Mouse (Mus musculus): ENCODE measurements around the gene Tmem145.

Tmem145 gene

GRCm38 (mm10) chr7:25275555-25276298 is 30.2 kb upstream of the Tmem145 start:
- DNase-seq (ENCODE audit: low spot score in 2 of 2) = no peak

DNA sequence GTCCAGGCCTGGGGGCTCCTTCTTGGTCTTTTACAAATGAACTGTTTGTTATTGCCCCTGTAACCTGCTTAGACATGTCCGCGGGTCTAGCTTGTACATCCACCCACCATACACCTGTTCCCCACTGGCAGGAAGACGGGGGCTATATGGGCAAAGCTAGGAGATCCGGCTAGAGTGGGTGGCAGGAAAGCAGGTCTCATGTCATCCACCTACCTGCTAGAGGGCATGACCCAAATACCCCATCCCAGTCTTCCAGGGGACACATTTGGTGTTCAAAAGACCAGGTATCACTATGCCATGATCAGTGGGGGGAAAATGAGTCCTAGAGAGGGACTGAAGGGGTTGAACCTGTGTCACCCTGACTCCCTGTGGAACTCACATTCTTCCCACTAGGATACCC is 28.5 kb upstream of the Tmem145 start:
- no peak for DNase-seq (ENCODE audit: low spot score in 2 of 2)

DNA sequence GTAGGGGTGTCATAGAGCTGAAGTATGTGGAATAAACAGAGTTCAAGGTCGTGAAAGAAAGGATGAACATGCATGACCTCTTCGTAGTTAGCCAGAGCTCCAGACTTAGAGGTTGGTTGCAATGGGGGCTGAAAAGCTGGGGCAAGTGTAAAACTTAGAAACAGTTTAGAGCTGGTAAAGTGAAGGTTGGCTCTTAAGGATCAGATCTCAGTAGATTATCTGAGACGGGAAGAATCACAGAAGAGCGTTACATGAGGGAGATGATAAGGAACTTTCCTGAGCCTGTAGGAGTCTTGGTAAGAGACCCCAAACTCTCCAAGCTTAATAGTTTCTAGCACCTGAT is 27.9 kb upstream of the Tmem145 start:
- no peak for DNase-seq (ENCODE audit: low spot score in 2 of 2)

- DNase-seq (ENCODE audit: low spot score in 2 of 2) = peak; percentile 80 to 87
These were observed 27.4 kb upstream of the Tmem145 start for GRCm38 (mm10) chr7:25278341-25279075.

DNA sequence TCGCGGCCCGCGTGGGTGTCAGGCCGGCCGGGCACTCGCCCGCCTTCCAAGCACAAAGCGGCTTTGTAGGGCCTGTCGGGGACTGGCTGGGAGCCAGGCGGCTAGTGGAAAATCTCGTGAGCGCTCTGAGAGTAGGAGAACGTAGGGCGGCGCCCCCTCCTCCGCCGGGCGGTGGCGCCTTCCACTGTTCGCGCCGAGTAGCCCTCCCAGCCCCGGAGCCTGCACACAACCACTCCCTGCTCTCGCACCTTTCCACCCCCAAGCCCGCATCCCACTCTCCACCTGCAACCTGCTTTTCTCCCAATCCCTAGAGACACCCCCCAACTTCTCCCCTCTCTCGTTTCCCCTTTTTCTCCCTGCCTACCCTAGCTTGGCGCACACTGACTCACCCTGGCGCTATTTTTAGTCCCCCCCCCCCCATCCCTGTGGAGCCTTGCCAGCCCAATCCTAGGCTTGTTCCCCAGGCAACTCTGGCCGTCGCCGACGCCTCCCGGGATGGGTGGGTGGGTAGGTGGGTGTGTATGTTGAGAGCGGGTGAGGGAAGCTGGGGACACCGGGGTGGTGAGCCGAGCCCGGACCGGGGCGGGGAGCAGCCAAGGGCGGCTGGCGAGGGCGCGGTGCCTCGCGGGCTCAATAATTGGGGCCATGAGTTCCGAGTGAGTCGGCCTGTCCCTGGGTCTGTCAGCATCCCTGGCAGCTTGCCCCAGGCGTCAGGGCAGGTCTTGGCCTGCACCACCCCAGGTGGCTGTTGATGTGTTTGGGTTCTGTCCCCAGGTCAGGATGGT is 26.6 kb upstream of the Tmem145 start:
- peak; percentile 85 to 90 for DNase-seq (ENCODE audit: low spot score in 2 of 2)

- DNase-seq (ENCODE audit: low spot score in 2 of 2) = peak; percentile 35 to 65
These were observed 25.8 kb upstream of the Tmem145 start for GRCm38 (mm10) chr7:25279861-25280791.

DNA sequence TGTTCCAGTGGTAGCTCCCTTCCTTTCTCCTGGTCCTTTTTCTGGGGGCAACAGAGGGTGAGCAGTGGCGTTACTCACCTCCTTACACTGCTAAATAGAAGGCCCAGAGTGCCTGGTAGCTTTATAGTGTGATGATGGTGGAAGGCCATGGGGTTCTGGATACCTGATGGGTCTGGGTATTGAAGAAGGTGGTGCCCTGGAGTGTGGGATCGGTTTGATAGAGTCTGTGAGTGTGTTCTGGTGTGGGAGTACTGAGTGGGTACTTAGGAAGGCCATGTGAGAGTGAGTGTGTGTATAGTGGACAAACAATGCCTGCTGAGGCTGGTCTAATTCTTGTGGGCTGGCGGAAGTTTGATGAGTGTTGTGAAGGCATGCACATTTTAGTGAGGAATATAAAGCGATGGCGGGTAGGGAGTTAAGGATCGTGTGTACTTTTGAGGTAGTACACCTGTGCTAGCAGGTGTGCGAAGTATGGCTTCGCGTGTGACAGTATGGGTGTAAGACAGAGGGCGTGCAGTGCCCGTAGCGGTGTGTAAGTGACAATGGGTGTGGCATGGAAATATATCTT is 24.7 kb upstream of the Tmem145 start:
- no peak for DNase-seq (ENCODE audit: low spot score in 2 of 2)

GRCm38 (mm10) chr7:25281734-25282601 is 23.9 kb upstream of the Tmem145 start:
- DNase-seq (ENCODE audit: low spot score in 2 of 2) = peak; percentile 94 to 95

- no peak for DNase-seq (ENCODE audit: low spot score in 2 of 2)
These were observed 23.1 kb upstream of the Tmem145 start for GRCm38 (mm10) chr7:25282731-25283211.

GRCm38 (mm10) chr7:25283637-25284036 is 22.3 kb upstream of the Tmem145 start:
- no peak for DNase-seq (ENCODE audit: low spot score in 2 of 2)

DNA sequence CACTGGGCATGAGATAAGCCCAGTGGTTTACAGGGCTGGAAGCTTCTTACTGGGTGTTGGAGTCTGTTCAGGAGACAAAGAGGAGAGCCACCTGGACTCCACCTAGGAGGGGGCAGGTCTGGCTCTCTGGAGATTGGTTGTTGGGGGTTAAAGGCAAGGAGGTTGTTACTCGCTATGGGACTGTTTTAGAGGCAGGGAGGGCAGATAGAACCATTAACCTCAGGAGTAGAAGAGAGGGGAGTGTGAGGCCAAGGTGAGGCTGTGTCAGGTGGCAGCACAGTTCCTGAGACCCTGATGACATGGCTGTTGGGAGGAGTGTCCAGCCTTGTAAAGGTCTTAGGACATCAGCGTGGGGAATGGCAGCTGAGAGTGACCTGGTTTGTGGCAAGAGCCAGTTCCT is 21.7 kb upstream of the Tmem145 start:
- no peak for DNase-seq (ENCODE audit: low spot score in 2 of 2)

GRCm38 (mm10) chr7:25284766-25285165 is 21.1 kb upstream of the Tmem145 start:
- no peak for DNase-seq (ENCODE audit: low spot score in 2 of 2)

DNA sequence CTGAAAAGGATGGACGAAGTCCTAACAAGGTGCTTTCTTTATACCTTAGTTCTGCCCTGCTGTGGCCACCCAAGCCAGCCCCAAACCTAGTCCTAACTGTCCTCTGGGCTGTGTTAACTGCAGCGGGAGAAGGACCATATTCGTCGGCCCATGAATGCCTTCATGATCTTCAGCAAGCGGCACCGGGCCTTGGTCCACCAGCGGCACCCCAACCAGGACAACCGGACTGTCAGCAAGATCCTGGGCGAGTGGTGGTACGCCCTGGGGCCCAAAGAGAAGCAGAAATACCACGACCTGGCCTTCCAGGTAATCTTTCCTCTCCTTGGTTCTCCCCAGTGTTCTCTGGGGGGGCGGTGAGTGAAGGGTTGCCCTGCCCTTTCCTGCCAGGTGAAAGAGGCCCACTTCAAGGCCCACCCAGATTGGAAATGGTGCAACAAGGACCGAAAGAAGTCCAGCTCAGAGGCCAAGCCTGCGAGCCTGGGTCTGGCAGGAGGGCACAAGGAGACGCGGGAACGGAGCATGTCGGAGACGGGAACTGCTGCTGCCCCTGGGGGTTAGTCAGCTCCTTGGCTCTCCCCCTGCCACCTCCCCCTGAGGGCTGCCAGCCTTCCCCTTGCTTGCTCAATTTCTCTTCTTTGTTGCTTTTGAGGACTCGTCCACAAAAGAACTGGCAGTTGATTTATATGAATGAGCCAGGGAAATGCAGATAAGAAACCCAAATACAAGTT is 20.2 kb upstream of the Tmem145 start:
- DNase-seq (ENCODE audit: low spot score in 2 of 2) = no peak

DNA sequence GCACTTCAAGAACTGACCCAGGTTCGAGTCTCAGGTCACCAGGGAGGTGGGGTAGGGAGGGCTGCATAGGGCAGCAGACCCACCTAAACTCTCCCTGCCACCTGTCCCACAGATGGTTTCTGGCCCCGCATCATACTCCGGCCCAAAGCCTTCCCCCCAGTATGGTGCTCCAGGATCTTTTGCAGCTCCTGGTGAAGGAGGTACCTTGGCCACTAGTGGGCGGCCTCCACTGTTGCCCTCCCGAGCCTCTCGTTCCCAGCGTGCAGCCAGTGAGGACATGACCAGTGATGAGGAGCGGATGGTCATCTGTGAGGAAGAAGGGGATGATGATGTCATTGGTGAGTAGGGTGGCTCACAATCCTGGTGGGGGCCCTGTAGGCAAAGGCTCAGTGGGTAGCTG is 18.9 kb upstream of the Tmem145 start:
- no peak for DNase-seq (ENCODE audit: low spot score in 2 of 2)

DNA sequence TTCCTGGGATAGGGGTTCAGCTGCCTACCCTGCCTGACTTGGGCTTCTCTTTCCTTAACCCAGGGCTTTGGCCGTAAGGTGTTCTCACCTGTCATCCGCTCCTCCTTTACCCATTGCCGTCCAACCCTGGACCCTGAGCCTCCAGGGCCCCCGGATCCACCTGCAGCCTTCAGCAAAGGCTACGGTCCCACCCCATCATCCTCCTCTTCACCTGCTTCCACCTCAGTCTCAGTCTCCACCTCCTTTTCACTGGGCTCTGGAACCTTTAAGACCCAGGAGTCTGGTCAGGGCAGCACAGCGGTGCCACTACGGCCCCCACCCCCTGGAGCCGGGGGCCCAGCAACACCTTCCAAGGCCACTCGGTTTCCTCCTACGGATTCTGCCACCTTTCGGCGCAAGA is 17.9 kb upstream of the Tmem145 start:
- DNase-seq (ENCODE audit: low spot score in 2 of 2) = no peak

DNA sequence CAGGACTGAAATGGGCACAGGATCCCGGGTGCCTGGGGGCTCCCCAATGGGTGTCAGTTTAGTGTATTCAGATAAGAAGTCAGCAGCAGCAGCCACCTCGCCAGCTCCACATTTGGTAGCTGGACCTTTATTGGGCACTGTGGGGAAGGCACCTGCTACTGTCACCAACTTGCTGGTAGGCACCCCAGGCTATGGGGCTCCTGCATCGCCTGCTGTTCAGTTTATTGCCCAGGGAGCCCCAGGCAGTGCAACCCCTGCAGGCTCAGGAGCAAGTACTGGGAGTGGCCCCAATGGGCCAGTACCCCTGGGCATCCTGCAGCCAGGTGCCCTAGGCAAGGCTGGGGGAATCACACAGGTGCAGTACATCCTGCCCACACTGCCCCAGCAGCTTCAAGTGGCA is 17.2 kb upstream of the Tmem145 start:
- no peak for DNase-seq (ENCODE audit: low spot score in 2 of 2)

DNA sequence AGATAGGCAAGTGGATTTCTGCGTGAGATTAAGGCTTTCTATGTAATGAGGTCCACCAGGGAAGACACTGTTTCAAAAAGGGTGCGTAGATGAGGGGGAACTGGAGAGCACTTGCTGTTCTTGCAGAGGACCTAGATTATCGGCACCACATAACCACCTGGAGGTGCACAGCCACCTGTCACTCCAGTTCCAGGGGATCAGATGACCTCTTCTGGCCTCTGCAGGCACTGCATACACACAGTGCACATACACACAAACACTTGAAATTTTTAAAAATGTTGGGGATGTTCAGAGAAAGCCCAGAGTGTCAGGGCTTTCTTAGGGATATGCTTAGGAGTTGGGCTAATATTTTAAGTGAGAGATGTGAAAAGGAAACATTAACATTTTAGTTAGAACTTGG is 16.0 kb upstream of the Tmem145 start:
- no peak for DNase-seq (ENCODE audit: low spot score in 2 of 2)

DNA sequence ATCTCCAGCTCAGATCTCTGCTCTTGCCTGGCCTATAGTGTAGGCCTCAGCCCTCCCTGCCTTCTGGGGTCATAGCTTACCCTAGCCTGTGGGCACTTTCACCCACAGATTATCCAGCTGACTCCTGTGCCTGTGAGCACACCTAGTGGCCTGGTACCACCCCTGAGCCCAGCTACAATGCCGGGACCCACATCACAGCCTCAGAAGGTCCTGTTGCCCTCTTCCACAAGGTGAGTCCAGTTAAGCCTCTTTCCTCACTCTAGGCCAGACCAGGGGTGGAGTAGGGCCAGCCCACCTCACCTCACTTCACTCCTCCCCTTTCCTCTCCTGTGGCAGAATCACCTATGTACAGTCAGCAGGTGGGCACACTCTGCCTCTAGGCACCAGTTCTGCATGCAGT is 15.4 kb upstream of the Tmem145 start:
- DNase-seq (ENCODE audit: low spot score in 2 of 2) = no peak

- DNase-seq (ENCODE audit: low spot score in 2 of 2) = no peak
These were observed 15.0 kb upstream of the Tmem145 start for GRCm38 (mm10) chr7:25290911-25291310.
